Mouse (Mus musculus): Measurements from ENCODE around the gene Rps6ka1.

GRCm38 (mm10) chr4:133903372-133903771 is 15.8 kb upstream of the Rps6ka1 start:
- TF ChIP-seq GATA1 (IDR thresholded peaks at IDR 0.05; ENCODE audit: low read length) (no peak), TAL1 (IDR thresholded peaks at IDR 0.05; ENCODE audit: low read length) (no peak)

Data from erythroblast, embryonic 14.5 days (primary cell).